10 mouse cellular contexts compared by ENCODE assay signal in the genomic region with DNA sequence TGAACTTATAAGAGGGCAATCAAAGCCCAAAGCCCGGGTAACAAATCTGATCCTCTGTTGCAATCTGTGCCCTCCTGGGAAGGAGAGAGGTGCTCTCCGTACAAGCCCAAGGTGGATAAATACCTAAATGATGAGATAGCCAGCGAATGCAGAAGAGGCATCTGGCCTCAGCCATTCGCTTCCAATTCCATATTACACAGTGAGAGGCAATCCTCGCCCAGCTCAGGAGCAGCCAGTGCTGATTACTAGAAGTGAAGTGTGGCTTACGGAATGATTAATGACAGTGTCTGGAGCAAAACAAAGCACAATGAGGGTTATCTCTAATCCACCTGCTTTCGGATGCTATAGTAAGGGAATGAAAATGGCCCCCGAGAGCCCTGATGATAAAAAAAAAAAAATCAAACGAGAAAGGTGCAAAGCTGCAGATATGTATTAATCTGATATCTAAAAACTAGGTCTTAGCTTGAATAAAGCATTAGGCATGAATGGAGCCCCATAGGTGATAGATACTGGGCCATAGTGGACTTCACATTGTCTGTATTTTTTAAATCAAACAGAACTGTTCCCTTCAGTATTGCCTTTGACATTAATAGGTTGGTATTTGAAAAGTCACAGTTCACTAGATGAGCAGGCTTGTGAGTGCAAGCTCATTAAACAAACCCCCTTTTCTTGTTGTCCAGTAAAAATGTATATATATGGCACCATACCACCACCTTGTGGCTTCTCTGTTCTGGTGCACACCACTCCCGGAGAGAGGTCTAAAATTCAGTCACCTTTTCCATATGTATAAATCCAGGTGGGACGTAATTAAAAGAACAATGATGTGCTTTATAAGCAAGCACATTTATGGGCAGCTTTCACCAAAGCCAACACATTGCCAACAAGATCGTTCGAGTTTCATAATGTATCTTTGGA. TPM values are rescaled to one million over a fixed set of nuclear protein-coding genes. Genes with fewer than 3 reads are reported as not detected.
DNase-seq lines count a peak whose midpoint lies in the region; ATAC-seq lines count a peak whose summit lies in the region.
"Had no signal": no experiment of that assay in that cellular context is flagged by ENCODE, and none has a peak within 500 bp of the region (broad histone marks: within the 10 kb centered on the region; RNA-seq: fewer than 3 reads in every experiment).

No protein-coding gene starts in this region.

- DNase-seq in kidney, adult 18-20 months = no peak
- DNase-seq in NIH3T3 (ENCODE audit: low read depth) = peak; percentile 51
- DNase-seq in mesoderm, embryonic 11.5 days (ENCODE audit: low read depth, low spot score) = peak; percentile 54
- no peak for DNase-seq in spleen, postnatal 36 days (ENCODE audit: low spot score in 2 of 2)

- ATAC-seq in kidney, embryonic 16.5 days (ENCODE audit: low FRiP score, low TSS enrichment) = peak; percentile 27; the same call in 1 of the 2 replicates
- peak; percentile 61 for ATAC-seq in forebrain, embryonic 16.5 days
- ATAC-seq in megakaryocyte, adult 5-6 weeks (ENCODE audit: poor library complexity, severe bottlenecking) = no peak
- ATAC-seq in cerebellum, adult (ENCODE audit: insufficient number of reproducible peaks, low FRiP score, low TSS enrichment) = no peak

- H3K4me1 ChIP-seq in kidney, embryonic 16.5 days (ENCODE audit: insufficient read depth, low read length) = no peaks in the 10 kb centered on the region
- H3K4me1 ChIP-seq in forebrain, embryonic 16.5 days (replicated peaks; ENCODE audit: control insufficient read depth, insufficient read depth, low read length) = peaks cover 17% of the 10 kb centered on the region

- H3K27me3 ChIP-seq in kidney, embryonic 16.5 days (ENCODE audit: insufficient read depth, low read length) = no peaks in the 10 kb centered on the region
- no peaks in the 10 kb centered on the region; the same call in 1 of the 2 replicates for H3K27me3 ChIP-seq in forebrain, embryonic 16.5 days (replicated peaks; ENCODE audit: control insufficient read depth, insufficient read depth, low read length)

- no peaks in the 10 kb centered on the region for H3K9me3 ChIP-seq in kidney, embryonic 16.5 days (ENCODE audit: low read length)
- no peaks in the 10 kb centered on the region for H3K9me3 ChIP-seq in forebrain, embryonic 16.5 days (ENCODE audit: control insufficient read depth, low read length)

- no peak overlapping the region for H3K4me3 ChIP-seq in kidney, embryonic 16.5 days (ENCODE audit: low read length)
- H3K4me3 ChIP-seq in forebrain, embryonic 16.5 days (replicated peaks; ENCODE audit: low read length) = no peak overlapping the region
- H3K4me3 ChIP-seq: myocyte had no signal

- WGBS in kidney, embryonic 16.5 days = 60% methylated on average over 13 of the region's 13 CpGs
- 43% methylated on average over 13 of the region's 13 CpGs for WGBS in forebrain, embryonic 16.5 days

- no peaks in the 10 kb centered on the region for H3K36me3 ChIP-seq in kidney, embryonic 16.5 days (ENCODE audit: insufficient read depth, low read length)
- H3K36me3 ChIP-seq in forebrain, embryonic 16.5 days (ENCODE audit: control insufficient read depth, insufficient read depth) = no peaks in the 10 kb centered on the region

- H3K27ac ChIP-seq in kidney, embryonic 16.5 days (ENCODE audit: low read length) = no peak overlapping the region
- H3K27ac ChIP-seq in forebrain, embryonic 16.5 days (ENCODE audit: low read length) = peak overlapping the region; percentile 49

- H3K4me2 ChIP-seq in kidney, embryonic 16.5 days (replicated peaks; ENCODE audit: low read depth, low read length) = no peak overlapping the region
- H3K4me2 ChIP-seq in forebrain, embryonic 16.5 days (ENCODE audit: low read length) = no peak overlapping the region

- H3K9ac ChIP-seq in kidney, embryonic 16.5 days (replicated peaks; ENCODE audit: low read length) = no peak overlapping the region
- no peak overlapping the region for H3K9ac ChIP-seq in forebrain, embryonic 16.5 days (replicated peaks; ENCODE audit: low read depth, low read length)

RNA-seq across cellular contexts. Expression of a gene that starts 57.4 kb away (rescaled TPM):
- polyA plus RNA-seq in kidney, embryonic 16.5 days (2015; fragmentation: Nextera tagmentation; extraction: Ambion mirVana) = not detected in 2 replicates
- polyA plus RNA-seq in forebrain, embryonic 16.5 days (2015; fragmentation: Nextera tagmentation; extraction: Ambion mirVana) = not detected in 2 replicates
- total RNA-seq in megakaryocyte, adult 5-6 weeks (2015) = not detected in 2 replicates
- total RNA-seq in megakaryocyte, adult 5-6 weeks (2017) = not detected in 2 replicates
- total RNA-seq: hematopoietic stem cell, adult 5-6 weeks had no signal
- polyA plus RNA-seq: myocyte had no signal

Comparison
In these comparisons a context has a peak if more than half of its experiments do, and no peak if none do; other contexts are left out.
1. ATAC-seq: peak in kidney, embryonic 16.5 days (single experiment) and forebrain, embryonic 16.5 days (single experiment); none in megakaryocyte, adult 5-6 weeks (single experiment) and cerebellum, adult (single experiment).
2. DNase-seq: peak in NIH3T3 (single experiment) and mesoderm, embryonic 11.5 days (single experiment); none in kidney, adult 18-20 months (single experiment) and spleen, postnatal 36 days (0 of 2).